Mouse (Mus musculus) bone marrow macrophage, adult 2 months (primary cell): Measurements from ENCODE around the gene Cpe.

Experiments
- CTCF ChIP-seq: IDR thresholded peaks from 2 replicates; pipeline ENCODE4 v1.5.1; 2012; ENCODE audit warnings: low read depth, mild to moderate bottlenecking, low read length, moderate library complexity
- POLR2A ChIP-seq: IDR thresholded peaks from 2 replicates; pipeline ENCODE4 v1.6.1; 2012; ENCODE audit warnings: mild to moderate bottlenecking, low read depth, low read length, borderline replicate concordance

DNA sequence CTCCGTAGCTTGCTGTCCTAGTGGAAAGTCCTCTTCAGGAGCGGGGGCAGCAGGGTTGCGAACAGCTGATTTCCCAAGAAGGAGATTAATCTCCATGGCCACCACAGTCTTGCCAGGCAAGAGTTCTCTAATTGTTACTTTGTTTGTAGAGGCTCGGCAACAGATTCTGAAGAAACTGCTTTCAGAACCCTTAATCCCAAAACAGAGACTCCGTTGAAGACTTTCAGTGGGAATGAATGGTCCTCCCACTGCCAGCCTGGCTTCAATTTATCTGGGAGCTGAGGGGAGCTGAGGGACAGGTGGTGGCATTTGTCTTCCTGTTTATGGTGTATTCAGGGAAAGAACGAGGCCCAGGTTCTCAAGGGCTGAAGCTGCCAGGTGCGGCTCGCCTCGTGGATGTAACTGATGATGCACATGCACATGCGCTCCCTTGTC lies 68.2 kb downstream of the Cpe start:
- TF ChIP-seq POLR2A (no peak), CTCF (no peak)
